Mouse (Mus musculus) leukemia stem cell, adult 10-12 weeks (primary cell): ENCODE data around the gene 4930583I09Rik. TPM values are rescaled to one million over a fixed set of nuclear protein-coding genes. Genes with fewer than 3 reads are reported as not detected.

Experiments used
- polyA plus RNA-seq: library from polyadenylated mRNA; stranded (reverse); fragments of >175 nt; gene quantifications from 2 replicates; pipeline ENCODE4 v1.2.3, GENCODE M21; 2012; ENCODE audit warnings: low replicate concordance

The 4930583I09Rik gene
- polyA plus RNA-seq, result not detected in 2 replicates

DNA sequence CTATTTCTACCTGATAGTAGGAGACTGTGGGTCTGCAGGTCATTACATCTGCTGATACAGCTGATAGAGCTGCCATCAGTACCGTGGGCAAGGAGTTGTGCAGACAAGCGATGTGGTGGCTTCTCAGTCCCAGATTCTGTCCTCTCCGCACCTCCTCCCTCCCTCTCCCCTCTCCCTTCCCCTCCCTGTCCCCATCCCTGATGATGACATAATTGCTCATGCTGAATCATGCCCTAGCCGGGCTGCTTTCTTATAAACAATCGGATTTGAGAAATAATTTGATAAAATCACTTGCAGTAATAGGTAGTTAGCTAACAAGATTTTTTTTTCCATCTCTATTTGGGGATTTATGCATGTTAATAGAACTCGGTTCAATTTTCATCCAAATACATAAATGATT lies at the start of gene 4930583I09Rik:
Gene 4930583I09Rik, minus strand, starts transcription at position 144 of the 400 bp plus-strand sequence.

Other genes with a start within 250 kb of the 4930583I09Rik start
- 9.0 and 10.7 TPM in 2 replicates for gene Man2a1, start 235.3 kb downstream of the 4930583I09Rik start, polyA plus RNA-seq